Mouse (Mus musculus) inflammation-experienced regulatory T-cells, adult 6 months (primary cell): ENCODE results near the gene Tmem80. TPM values are rescaled to one million over a fixed set of nuclear protein-coding genes. Genes with fewer than 3 reads are reported as not detected.
A peak's percentile ranks its signal among the peaks of the same experiment; 100 is the strongest.

ENCODE experiments used
- ATAC-seq: one replicate; pipeline ENCODE4 v1.8.0; 2017
- polyA plus RNA-seq, 3 experiments: library from polyadenylated mRNA; unstranded; fragments of 100-300 nt; shearing (Covaris generic); gene quantifications; one replicate each; pipeline ENCODE4 v1.2.1; 2017

The Tmem80 gene
- polyA plus RNA-seq: 10 to 100 TPM; 27.1 to 41.1 (median 39.1) TPM

- peak; percentile 90 for ATAC-seq
Observed at GRCm38 (mm10) chr7:141327469-141328372, at the start of gene Tmem80, which contains the start of gene Deaf1. TSS of gene Tmem80 (plus strand) at chr7:141327739. TSS of gene Deaf1 (minus strand) at chr7:141327690.

- no peak for ATAC-seq
Observed at GRCm38 (mm10) chr7:141278766-141279590, 48.6 kb upstream of the Tmem80 start, which contains the start of gene Sct. TSS of gene Sct (minus strand) at chr7:141279133.

GRCm38 (mm10) chr7:141281442-141281841 is 46.1 kb upstream of the Tmem80 start:
- no peak for ATAC-seq

- ATAC-seq: no peak
Observed at GRCm38 (mm10) chr7:141282756-141283155, 44.8 kb upstream of the Tmem80 start.

GRCm38 (mm10) chr7:141288042-141288441 is 39.5 kb upstream of the Tmem80 start:
- no peak for ATAC-seq

GRCm38 (mm10) chr7:141291921-141292582 is 35.5 kb upstream of the Tmem80 start, which contains the start of gene Drd4:
TSS of gene Drd4 (plus strand) at chr7:141292006.
- ATAC-seq: no peak

- ATAC-seq: no peak
Observed at GRCm38 (mm10) chr7:141292583-141293388, 34.8 kb upstream of the Tmem80 start.

- ATAC-seq: no peak
Observed at GRCm38 (mm10) chr7:141293852-141294471, 33.6 kb upstream of the Tmem80 start.

- ATAC-seq: no peak
Observed at GRCm38 (mm10) chr7:141294479-141294878, 33.1 kb upstream of the Tmem80 start.

GRCm38 (mm10) chr7:141297926-141298650 is 29.5 kb upstream of the Tmem80 start:
- ATAC-seq: no peak

- ATAC-seq: no peak
Observed at GRCm38 (mm10) chr7:141299175-141299574, 28.4 kb upstream of the Tmem80 start.

GRCm38 (mm10) chr7:141301386-141301785 is 26.2 kb upstream of the Tmem80 start:
- no peak for ATAC-seq

GRCm38 (mm10) chr7:141302702-141303268 is 24.8 kb upstream of the Tmem80 start:
- ATAC-seq: peak; percentile 87

- no peak for ATAC-seq
Observed at GRCm38 (mm10) chr7:141304537-141304936, 23.0 kb upstream of the Tmem80 start.

GRCm38 (mm10) chr7:141314416-141314815 is 13.1 kb upstream of the Tmem80 start:
- ATAC-seq: no peak

GRCm38 (mm10) chr7:141315076-141315475 is 12.5 kb upstream of the Tmem80 start:
- no peak for ATAC-seq

GRCm38 (mm10) chr7:141315974-141316373 is 11.6 kb upstream of the Tmem80 start:
- ATAC-seq: peak; percentile 82

- ATAC-seq: no peak
Observed at GRCm38 (mm10) chr7:141317619-141318132, 9.9 kb upstream of the Tmem80 start.

GRCm38 (mm10) chr7:141319446-141319845 is 8.1 kb upstream of the Tmem80 start:
- ATAC-seq: no peak

GRCm38 (mm10) chr7:141324686-141325085 is 2.9 kb upstream of the Tmem80 start:
- ATAC-seq: no peak
